Mouse (Mus musculus) adrenal gland (tissue): Measurements from ENCODE around the gene Aplp1.

ENCODE experiments used
- intact Hi-C: fragments of 180-260 bp; cut with DNase I; formaldehyde crosslinking; loops from one replicate; pipeline ENCODE4 v1.15.1; 2025

The Aplp1 gene

GRCm38 (mm10) chr7:30453327-30453726 lies 8.0 kb upstream of the Aplp1 start:
- intact Hi-C loops: no loop called here

DNA sequence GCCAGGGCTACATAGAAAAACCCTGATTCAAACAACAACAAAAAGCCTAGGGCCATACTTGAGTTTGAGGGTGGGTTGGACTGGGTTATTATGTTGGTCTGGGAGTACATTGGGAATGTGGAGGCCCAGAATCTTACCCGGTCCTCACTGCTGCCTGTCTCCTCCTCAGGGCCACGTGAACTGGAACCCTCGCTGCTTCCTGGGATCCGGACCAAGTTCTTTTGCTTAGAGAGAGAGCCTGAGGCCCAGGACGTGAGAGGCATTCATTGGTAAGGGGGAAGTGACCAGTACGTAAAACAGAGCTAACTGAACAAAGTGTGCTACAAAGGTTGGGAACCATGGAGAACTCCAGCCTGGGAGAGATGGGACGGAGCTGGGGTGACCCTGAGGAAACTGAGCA lies 4.9 kb upstream of the Aplp1 start:
- intact Hi-C loops: no loop called here

DNA sequence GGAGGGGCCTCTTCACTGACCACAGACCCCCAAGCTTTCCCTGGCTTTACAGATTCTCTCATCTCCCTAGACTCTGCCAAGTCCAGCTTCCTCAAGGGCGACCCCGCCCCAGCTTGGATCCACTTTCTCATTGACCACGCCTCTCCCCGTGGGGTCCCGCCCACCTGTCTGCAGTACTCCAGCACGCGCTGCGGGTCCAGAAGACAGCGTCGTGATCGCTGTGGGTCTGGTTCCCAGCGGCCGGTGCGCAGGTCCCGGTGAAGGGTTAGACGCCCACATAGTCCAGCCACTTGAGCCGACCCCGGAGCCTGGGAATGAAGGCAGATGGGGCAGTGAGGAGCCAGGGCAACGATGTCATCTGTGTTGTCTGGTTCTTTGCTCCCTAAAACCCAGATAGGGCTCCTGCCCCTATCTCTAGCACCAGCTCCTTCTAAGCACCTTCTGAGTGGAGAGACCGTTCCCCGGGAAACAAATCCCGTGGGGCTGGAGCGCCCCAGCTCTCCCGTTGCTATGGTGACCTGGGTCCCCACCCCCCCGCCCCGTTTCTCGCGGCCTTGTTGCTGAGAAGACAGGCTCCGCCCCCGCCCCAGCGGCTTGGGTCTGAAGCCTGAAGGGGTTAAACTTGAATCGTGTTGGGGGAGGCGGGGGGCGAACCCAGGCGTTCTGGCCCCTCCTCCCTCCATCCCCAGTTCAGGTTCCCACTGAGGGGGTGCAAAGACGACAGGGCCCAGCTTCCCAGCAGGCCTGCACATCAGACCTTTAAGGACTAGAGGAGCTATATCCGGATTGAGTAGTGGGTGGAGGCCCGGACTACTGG lies 973 bp downstream of the Aplp1 start:
- intact Hi-C loops: no loop called here

GRCm38 (mm10) chr7:30443696-30444095 lies 1.6 kb downstream of the Aplp1 start:
- intact Hi-C loops: no loop called here

- intact Hi-C loops: no loop called here
Observed at GRCm38 (mm10) chr7:30440697-30441096, 4.6 kb downstream of the Aplp1 start.

- intact Hi-C loops: loop anchor here (5.0 kb wide), 1 partner anchor 33 kb away; no protein-coding TSS in a partner anchor
Observed at GRCm38 (mm10) chr7:30439734-30440133, 5.6 kb downstream of the Aplp1 start.

- intact Hi-C loops: loop anchor here (5.0 kb wide), 1 partner anchor 35 kb away; no protein-coding TSS in a partner anchor
Observed at GRCm38 (mm10) chr7:30436879-30437278, 8.5 kb downstream of the Aplp1 start.

DNA sequence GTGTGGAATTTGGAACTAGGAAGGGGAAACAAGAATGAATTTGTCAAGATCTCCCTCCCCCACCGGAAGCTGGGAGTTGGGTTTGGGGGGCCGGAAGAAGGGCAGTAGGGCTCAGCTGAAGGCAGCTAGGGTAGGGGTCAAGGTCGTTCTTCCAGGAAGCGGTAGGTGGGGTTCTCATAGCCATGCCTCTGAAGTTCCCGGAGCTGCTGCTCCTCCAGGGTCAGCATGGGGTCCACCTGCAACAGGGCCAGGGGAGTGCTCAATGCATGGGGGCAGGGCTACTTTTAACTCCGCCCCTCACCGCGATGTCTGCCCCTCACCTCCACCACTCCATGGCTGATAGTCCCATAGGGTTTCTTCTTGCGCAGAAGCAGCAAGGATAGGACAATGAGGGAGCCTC lies 10.2 kb downstream of the Aplp1 start:
- intact Hi-C loops: loop anchor here (5.0 kb wide), 1 partner anchor 37 kb away; no protein-coding TSS in a partner anchor

- intact Hi-C loops: loop anchor here (5.0 kb wide), 3 partner anchors 37 to 87 kb away; no protein-coding TSS in a partner anchor
Observed at GRCm38 (mm10) chr7:30434701-30435100, 10.6 kb downstream of the Aplp1 start.

DNA sequence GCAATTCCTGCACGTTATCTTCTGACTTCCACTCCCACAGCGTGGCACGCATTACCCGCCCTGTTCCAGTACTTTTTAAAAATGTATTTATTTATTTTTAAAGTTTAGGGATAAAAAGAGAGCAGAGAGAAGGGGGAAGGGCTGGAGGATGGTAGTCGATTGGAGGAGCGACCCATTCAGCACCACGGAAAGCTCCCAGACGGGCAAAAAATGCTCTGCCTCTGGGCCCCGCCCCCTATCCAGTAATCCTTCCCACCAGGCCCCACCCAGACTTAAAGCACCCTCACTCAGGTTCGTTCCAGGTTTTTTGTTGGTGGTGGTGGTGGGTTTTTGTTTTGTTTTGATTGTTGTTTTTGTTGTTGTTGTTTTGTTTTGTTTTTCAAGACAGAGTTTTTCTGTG lies 11.1 kb downstream of the Aplp1 start:
- intact Hi-C loops: loop anchor here (5.0 kb wide), 2 partner anchors 37 to 87 kb away; no protein-coding TSS in a partner anchor

DNA sequence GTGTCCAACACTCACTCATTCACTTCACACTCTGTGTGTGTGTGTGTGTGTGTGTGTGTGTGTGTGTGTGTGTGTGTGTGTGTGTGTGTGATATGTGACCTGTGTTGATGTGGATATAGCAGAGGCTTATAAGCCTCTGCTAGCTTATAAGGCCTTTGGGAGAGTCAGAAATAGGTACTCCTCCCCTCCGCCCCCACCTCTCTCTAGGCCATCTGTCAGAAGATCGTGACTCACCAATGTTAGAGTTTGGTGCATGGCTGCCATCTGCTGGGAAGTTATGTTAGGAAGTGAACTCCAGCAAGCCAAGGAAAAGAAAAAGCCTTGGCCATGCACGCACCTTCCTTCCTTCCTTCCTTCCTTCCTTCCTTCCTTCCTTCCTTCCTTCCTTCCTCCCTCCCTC lies 13.5 kb downstream of the Aplp1 start:
- intact Hi-C loops: loop anchor here (1.0 to 5.0 kb wide), 3 partner anchors 34 to 84 kb away; no protein-coding TSS in a partner anchor

GRCm38 (mm10) chr7:30430191-30430590 lies 15.1 kb downstream of the Aplp1 start:
- intact Hi-C loops: loop anchor here (5.0 kb wide), 2 partner anchors 33 to 83 kb away; no protein-coding TSS in a partner anchor

DNA sequence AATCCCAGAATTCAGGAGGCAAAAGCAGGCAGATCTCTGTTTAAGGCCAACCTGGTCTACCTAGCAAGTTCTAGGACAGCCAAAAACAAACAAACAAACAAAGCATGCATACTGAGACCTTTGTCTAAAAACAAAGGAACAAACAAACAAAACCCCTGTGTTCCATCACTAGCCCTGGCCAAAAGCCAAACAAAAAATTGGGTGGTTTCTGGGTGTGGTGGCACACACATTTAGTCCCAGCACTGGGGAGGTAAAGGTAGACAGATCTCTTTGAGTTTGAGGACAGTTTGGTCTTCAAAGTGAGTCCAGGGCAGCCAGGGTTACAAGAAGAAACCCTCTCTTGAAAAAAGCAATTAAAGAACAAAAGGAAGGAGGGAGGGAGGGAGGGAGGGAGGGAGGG lies 16.0 kb downstream of the Aplp1 start:
- intact Hi-C loops: no loop called here

DNA sequence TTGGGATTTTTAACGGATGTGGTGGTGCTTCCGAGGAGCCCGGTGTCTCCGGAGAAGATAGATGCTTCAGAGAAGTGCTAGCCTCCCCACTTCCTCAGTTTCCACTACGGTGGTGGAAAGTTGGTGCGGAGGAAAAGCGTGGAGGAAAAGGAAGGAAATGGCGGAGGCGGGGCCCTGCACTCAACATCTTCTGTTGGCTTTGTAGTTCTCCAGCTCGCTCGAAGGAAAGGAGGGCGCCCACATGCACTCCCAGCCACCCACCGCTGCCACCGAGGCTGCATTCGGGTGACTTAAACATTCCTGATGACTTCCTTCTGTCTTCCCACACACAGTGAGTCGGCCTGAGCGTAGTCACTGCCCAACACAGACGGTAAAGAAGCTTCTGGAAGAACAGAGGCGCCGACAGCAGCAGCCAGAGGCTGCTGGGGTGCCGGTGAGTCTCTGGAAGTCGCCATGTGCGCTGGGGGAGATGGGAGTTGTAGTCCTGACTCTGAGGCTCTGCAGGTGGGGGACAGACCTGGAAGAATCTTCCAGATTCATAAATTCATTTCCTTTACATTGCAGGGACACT lies 22.2 kb downstream of the Aplp1 start:
- intact Hi-C loops: no loop called here

GRCm38 (mm10) chr7:30422560-30422959 lies 22.8 kb downstream of the Aplp1 start:
- intact Hi-C loops: no loop called here

DNA sequence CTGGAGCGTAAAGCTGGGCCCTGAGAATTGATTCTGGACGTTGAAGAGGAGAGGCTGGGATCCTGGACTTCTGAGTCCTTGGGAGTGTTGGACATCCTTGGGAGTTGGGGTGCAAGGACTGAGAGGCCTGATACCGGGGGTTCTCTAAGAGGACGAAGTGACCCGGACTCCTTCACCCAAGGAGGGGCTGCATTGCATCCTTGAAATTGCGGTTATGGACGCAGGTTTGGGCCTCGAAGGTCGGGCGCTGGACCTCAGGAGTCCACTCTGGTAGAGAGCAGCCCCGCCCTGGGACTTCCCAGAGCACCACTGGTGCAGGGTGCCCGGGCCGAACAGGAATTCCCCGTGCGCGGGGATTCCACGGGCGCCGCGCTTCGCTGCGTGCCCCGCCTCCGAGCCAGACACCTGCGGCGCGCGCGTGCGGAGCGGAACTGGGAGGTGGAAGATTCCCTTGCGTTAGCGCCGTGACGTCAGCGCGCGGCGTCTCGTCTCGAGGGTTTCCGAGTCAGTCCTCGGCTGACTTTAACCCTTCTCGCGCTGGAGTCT lies 23.4 kb downstream of the Aplp1 start:
- intact Hi-C loops: no loop called here

DNA sequence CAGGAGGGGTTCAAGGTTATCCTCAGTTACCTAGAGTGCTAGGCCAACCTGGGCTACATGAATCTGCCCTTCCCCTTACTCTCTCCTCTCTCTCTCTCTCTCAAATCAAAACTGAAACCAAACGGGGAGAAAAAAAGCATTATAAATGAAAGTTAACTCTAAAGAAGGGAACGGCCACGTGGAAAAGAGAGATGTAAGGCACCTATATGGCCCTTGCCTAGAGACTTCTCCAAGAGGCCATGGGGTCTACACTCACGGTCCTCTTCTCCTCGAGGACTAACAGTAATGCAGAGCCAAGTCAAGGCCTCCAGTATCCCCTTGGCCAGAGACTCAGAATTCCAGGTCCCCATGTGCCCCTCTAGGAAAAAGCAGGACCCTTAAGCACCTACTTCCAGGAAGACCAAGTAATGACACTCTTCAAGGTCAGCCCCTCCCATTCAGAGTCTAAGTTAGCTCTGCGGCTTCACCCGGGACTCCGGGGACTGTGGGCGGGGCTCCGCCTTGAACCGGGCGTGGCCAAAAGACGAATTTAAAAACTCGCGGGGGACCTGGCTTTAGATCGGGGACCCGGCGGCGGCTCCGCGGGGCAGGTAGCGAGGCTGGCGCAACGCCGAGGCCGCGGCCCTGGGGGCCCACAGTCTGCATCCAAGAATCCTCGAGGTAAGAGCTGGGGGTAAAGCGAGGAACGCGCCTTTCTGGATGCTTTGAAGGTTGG lies 24.0 kb downstream of the Aplp1 start, which contains the start of gene Nfkbid:
TSS of gene Nfkbid (plus strand) at position 558 of the 715 bp plus-strand sequence.
- intact Hi-C loops: no loop called here

DNA sequence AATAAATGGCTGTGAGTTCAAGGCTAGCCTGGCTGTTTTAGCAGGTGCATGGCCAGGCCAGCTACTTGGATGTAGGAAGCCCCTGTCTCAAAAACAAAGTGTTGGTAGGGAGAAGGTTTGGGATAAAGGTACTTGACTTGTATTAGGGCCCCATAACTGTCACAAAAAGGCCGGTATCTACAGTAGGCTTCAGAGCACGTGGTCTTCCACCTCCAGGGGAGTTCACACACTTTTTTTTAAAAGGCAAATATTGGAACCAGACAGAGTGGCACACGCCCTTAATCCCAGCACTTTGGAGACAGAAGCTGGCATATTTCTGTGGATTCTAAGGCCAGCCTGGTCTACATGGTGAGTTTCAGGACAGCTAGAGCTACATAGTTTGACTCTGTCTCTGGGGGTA lies 24.7 kb downstream of the Aplp1 start:
- intact Hi-C loops: no loop called here

DNA sequence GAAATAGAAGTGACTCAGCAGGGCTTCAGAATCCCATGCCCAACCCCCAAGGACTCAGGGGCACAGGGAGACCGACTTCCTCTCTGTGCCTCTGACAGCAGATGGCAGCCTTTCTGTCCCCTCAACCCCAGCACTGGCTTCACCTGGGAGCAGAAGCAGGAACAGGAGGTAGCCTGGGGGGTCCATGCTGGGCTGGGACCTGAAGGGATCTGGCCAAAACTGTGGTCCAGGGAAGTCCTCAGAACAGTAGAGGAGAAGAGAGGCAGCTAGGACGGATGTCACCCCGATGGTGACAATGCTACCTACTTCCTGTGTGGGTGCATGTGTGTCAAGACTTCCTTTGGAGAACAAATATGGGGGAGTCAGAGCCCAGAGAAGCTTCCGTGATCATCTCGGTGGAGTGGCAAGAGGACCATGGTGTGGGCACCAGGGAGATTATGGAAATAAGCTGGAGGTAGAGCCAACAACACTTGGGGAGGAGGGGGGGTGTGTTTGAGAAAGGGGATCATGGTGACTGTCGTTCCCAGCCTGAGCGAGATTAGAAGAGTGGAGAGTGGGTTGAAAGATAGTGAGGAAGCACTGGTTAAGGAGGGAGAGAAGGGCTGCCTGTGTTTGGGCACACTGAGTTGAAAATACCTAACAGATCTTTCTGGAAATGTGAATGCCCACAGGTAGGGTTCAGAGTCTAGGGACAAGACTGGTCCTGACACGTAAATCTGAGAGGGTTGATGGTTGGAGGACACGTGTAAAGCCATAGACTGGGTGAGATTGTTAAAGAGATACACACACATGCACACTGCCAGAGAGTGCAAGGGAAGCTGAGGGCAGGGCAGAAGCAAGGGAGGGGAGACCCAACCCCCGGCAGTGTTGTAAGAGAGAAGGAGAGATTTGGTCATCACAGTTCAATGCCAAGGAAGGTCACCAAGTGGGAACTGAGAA lies 25.5 kb downstream of the Aplp1 start, which contains the start of gene Hcst:
TSS of gene Hcst (minus strand) at position 294 of the 939 bp plus-strand sequence.
- intact Hi-C loops: no loop called here

DNA sequence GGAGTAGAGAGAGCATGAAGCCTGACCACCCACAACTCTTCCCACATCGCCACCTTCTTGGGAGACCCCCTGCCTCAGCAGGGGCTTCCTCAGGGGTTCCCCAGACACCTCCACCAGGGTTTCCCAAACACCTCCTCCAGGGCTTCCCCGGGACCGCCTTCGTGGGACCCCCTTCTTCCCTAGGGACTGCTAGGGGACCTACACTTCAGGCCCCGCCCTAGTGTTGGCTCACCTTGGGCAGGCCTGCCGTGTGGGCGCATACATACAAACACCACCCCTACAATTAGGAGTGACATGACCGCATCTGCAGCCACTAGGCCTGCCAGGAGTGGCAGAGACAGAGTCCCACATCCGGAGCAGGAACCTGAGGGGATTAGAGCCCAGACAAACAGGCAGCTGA lies 27.5 kb downstream of the Aplp1 start:
- intact Hi-C loops: no loop called here
